Mouse (Mus musculus): Measurements from ENCODE around the gene Noxa1.

DNA sequence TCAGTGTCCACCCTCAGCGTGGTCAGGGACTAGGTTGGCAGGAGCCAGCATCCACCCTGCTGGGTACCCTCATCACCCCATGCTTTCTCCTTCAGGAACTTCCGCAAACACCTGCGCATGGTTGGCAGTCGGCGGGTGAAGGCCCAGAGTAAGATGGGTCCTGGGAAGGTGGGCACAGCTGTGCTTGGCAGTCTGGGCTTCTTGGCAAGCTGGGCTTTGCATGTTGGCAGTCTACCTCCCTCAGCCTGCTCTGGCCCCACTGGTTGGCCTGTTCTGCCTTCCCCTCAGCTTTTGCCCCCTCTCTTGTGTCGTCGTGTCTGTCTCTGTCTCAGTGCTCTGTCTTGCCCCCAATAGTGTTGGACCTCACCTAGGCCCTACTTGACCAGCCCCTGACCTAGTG lies 36.0 kb downstream of the Noxa1 start:
- TF ChIP-seq POLR2A (IDR thresholded peaks at IDR 0.05; ENCODE audit: low read depth, low read length), result no peak
- TF ChIP-seq CTCF (IDR thresholded peaks at IDR 0.05; ENCODE audit: borderline replicate concordance, insufficient read depth, low read length), result no peak

Measured in embryonic fibroblast, embryonic 13.5 days (primary cell).